Mouse (Mus musculus) G1E (cell line): ENCODE measurements around the gene Cdk5r2.
A peak's percentile ranks its signal among the peaks of the same experiment; 100 is the strongest.

Experiments used
- CTCF ChIP-seq: IDR thresholded peaks from 2 replicates; pipeline ENCODE4 v1.5.1; 2012; ENCODE audit warnings: low read depth, low read length, inconsistent platforms, mixed read lengths
- TAL1 ChIP-seq: conservative IDR thresholded peaks from 2 replicates; pipeline ENCODE4 v1.6.1; 2012; ENCODE audit warnings: low read depth, low read length, inconsistent platforms, mixed read lengths

GRCm38 (mm10) chr1:74894966-74895365 is 40.2 kb downstream of the Cdk5r2 start:
- TF ChIP-seq TAL1 (no peak), CTCF (peak; percentile 63)
